Mouse (Mus musculus): ENCODE data around the gene Zbtb32. TPM values are rescaled to one million over a fixed set of nuclear protein-coding genes. Genes with fewer than 3 reads are reported as not detected.

The Zbtb32 gene
- polyA plus RNA-seq, 1 experiment from 2014 or later = 0.14 TPM

Small RNAs within 50 kb of the gene (microRNA-seq; reads per million reads assigned to microRNA genes)
- gene Gm38670 (3.4 reads per million, percentile 12 among the genes with 10 or more reads in this experiment), gene Mir3569 (not detected)

Other genes with a start within 250 kb of the Zbtb32 start
- 1.4 and 2.1 TPM in 2 replicates for gene Lrfn3, start 236.1 kb downstream of the Zbtb32 start, polyA plus RNA-seq (2015; fragmentation: Nextera tagmentation; extraction: Ambion mirVana)
- 27.1 and 46.0 TPM in 2 replicates for gene Tyrobp, start 185.1 kb downstream of the Zbtb32 start, polyA plus RNA-seq (2015; fragmentation: Nextera tagmentation; extraction: Ambion mirVana)
- gene Hcst, start 179.1 kb downstream of the Zbtb32 start, polyA plus RNA-seq (2015; fragmentation: Nextera tagmentation; extraction: Ambion mirVana) = 0.98 and 2.7 TPM in 2 replicates
- gene Nfkbid, start 177.2 kb downstream of the Zbtb32 start, polyA plus RNA-seq (2015; fragmentation: Nextera tagmentation; extraction: Ambion mirVana) = 0.76 and 1.5 TPM in 2 replicates
- 14.7 and 21.7 TPM in 2 replicates for gene Aplp1, start 153.4 kb downstream of the Zbtb32 start, polyA plus RNA-seq (2015; fragmentation: Nextera tagmentation; extraction: Ambion mirVana)
- gene Kirrel2, start 141.2 kb downstream of the Zbtb32 start, polyA plus RNA-seq (2015; fragmentation: Nextera tagmentation; extraction: Ambion mirVana) = 0.16 TPM in 2 replicates
- 0.09 and 0.14 TPM in 2 replicates for gene Nphs1, start 140.6 kb downstream of the Zbtb32 start, polyA plus RNA-seq (2015; fragmentation: Nextera tagmentation; extraction: Ambion mirVana)
- 0.15 and 0.74 TPM in 2 replicates for gene Prodh2, start 105.3 kb downstream of the Zbtb32 start, polyA plus RNA-seq (2015; fragmentation: Nextera tagmentation; extraction: Ambion mirVana)
- gene Arhgap33, start 63.8 kb downstream of the Zbtb32 start, polyA plus RNA-seq (2015; fragmentation: Nextera tagmentation; extraction: Ambion mirVana) = 6.2 and 8.1 TPM in 2 replicates
- gene Hspb6, start 46.7 kb downstream of the Zbtb32 start, polyA plus RNA-seq (2015; fragmentation: Nextera tagmentation; extraction: Ambion mirVana) = 155 and 176 TPM in 2 replicates
- gene Proser3, start 46.6 kb downstream of the Zbtb32 start, polyA plus RNA-seq (2015; fragmentation: Nextera tagmentation; extraction: Ambion mirVana) = 8.0 and 9.4 TPM in 2 replicates
- gene Lin37, start 39.1 kb downstream of the Zbtb32 start, polyA plus RNA-seq (2015; fragmentation: Nextera tagmentation; extraction: Ambion mirVana) = 32.7 and 33.1 TPM in 2 replicates
- gene U2af1l4, start 35.6 kb downstream of the Zbtb32 start, polyA plus RNA-seq (2015; fragmentation: Nextera tagmentation; extraction: Ambion mirVana) = 90.0 and 97.8 TPM in 2 replicates
- gene Gm49396, start 35.6 kb downstream of the Zbtb32 start, polyA plus RNA-seq (2015; fragmentation: Nextera tagmentation; extraction: Ambion mirVana) = 8.4 and 10.8 TPM in 2 replicates
- 104 and 106 TPM in 2 replicates for gene Psenen, start 35.3 kb downstream of the Zbtb32 start, polyA plus RNA-seq (2015; fragmentation: Nextera tagmentation; extraction: Ambion mirVana)
- 3.7 and 4.0 TPM in 2 replicates for gene Igflr1, start 33.5 kb downstream of the Zbtb32 start, polyA plus RNA-seq (2015; fragmentation: Nextera tagmentation; extraction: Ambion mirVana)
- gene Kmt2b, start 10.2 kb downstream of the Zbtb32 start, polyA plus RNA-seq (2015; fragmentation: Nextera tagmentation; extraction: Ambion mirVana) = 4.2 and 4.4 TPM in 2 replicates
- gene Upk1a, start 13.9 kb upstream of the Zbtb32 start, polyA plus RNA-seq (2015; fragmentation: Nextera tagmentation; extraction: Ambion mirVana) = 0.43 and 1.4 TPM in 2 replicates
- gene Cox6b1, start 27.2 kb upstream of the Zbtb32 start, polyA plus RNA-seq (2015; fragmentation: Nextera tagmentation; extraction: Ambion mirVana) = 1,740 and 2,396 TPM in 2 replicates
- not detected in 2 replicates for gene Etv2, start 36.9 kb upstream of the Zbtb32 start, polyA plus RNA-seq (2015; fragmentation: Nextera tagmentation; extraction: Ambion mirVana)
- 73.7 and 92.8 TPM in 2 replicates for gene Rbm42, start 51.4 kb upstream of the Zbtb32 start, polyA plus RNA-seq (2015; fragmentation: Nextera tagmentation; extraction: Ambion mirVana)
- 23.4 and 33.8 TPM in 2 replicates for gene Haus5, start 66.1 kb upstream of the Zbtb32 start, polyA plus RNA-seq (2015; fragmentation: Nextera tagmentation; extraction: Ambion mirVana)
- not detected in 2 replicates for gene Pmis2, start 72.7 kb upstream of the Zbtb32 start, polyA plus RNA-seq (2015; fragmentation: Nextera tagmentation; extraction: Ambion mirVana)
- gene 2200002J24Rik, start 100.0 kb upstream of the Zbtb32 start, polyA plus RNA-seq (2015; fragmentation: Nextera tagmentation; extraction: Ambion mirVana) = 1.0 and 1.4 TPM in 2 replicates
- gene Atp4a, start 113.3 kb upstream of the Zbtb32 start, polyA plus RNA-seq (2015; fragmentation: Nextera tagmentation; extraction: Ambion mirVana) = 0.37 and 0.62 TPM in 2 replicates
- gene Tmem147, start 130.6 kb upstream of the Zbtb32 start, polyA plus RNA-seq (2015; fragmentation: Nextera tagmentation; extraction: Ambion mirVana) = 167 and 172 TPM in 2 replicates
- gene Gapdhs, start 144.8 kb upstream of the Zbtb32 start, polyA plus RNA-seq (2015; fragmentation: Nextera tagmentation; extraction: Ambion mirVana) = 0.13 TPM in 1 of 2 replicates, not detected in the other
- 1.2 and 1.5 TPM in 2 replicates for gene Sbsn, start 152.6 kb upstream of the Zbtb32 start, polyA plus RNA-seq (2015; fragmentation: Nextera tagmentation; extraction: Ambion mirVana)
- gene Dmkn, start 164.8 kb upstream of the Zbtb32 start, polyA plus RNA-seq (2015; fragmentation: Nextera tagmentation; extraction: Ambion mirVana) = 2.8 and 3.6 TPM in 2 replicates
- gene Krtdap, start 189.0 kb upstream of the Zbtb32 start, polyA plus RNA-seq (2015; fragmentation: Nextera tagmentation; extraction: Ambion mirVana) = 3.8 and 6.4 TPM in 2 replicates
- gene Ffar2, start 224.9 kb upstream of the Zbtb32 start, polyA plus RNA-seq (2015; fragmentation: Nextera tagmentation; extraction: Ambion mirVana) = 0.20 and 0.44 TPM in 2 replicates